Mouse (Mus musculus) hindbrain, postnatal 0 days (tissue): ENCODE measurements around the gene Mycl. TPM values are rescaled to one million over a fixed set of nuclear protein-coding genes. Genes with fewer than 3 reads are reported as not detected.
"Not testable (repeated sequence)": the region's sequence is repeated elsewhere in the genome, so short reads cannot be mapped to it uniquely, and the experiment has no call there.

Source experiments
- ATAC-seq: fragments of 200-750 bp; cut with Nextera tagmentation; 2 replicates; pipeline ENCODE4 v1.8.0; 2017; ENCODE audit warnings: mild to moderate bottlenecking, moderate TSS enrichment, moderate library complexity
- DNase-seq: peaks from one replicate; pipeline ENCODE4 v3.0.0-alpha.2; 2015; ENCODE audit warnings: low spot score
- H3K27ac ChIP-seq: fragments of 300-500 bp; sonication (generic); 2 replicates; pipeline ENCODE4 v1.5.1; 2014; ENCODE audit warnings: mild to moderate bottlenecking
- H3K27me3 ChIP-seq: fragments of 300-500 bp; sonication (generic); 2 replicates; pipeline ENCODE4 v1.6.1; 2014; ENCODE audit warnings: low read length, mixed read lengths; ENCODE audit not compliant: insufficient read depth
- H3K36me3 ChIP-seq: fragments of 300-500 bp; sonication (generic); 2 replicates; pipeline ENCODE4 v1.6.1; 2014; ENCODE audit warnings: low read length, mixed read lengths; ENCODE audit not compliant: insufficient read depth
- H3K4me1 ChIP-seq: fragments of 300-500 bp; sonication (generic); 2 replicates; pipeline ENCODE4 v1.6.1; 2014; ENCODE audit warnings: antibody characterized with exemption, low read length, mixed read lengths; ENCODE audit not compliant: insufficient read depth
- H3K4me2 ChIP-seq: fragments of 300-500 bp; sonication (generic); 2 replicates; pipeline ENCODE4 v1.6.1; 2014; ENCODE audit warnings: low read depth, mild to moderate bottlenecking, low read length, moderate library complexity, mixed read lengths
- H3K4me3 ChIP-seq: fragments of 300-500 bp; sonication (generic); 2 replicates; pipeline ENCODE4 v1.5.1; 2014; ENCODE audit warnings: low read length
- H3K9ac ChIP-seq: fragments of 300-500 bp; sonication (generic); replicated peaks from 2 replicates; pipeline ENCODE4 v1.6.1; 2014; ENCODE audit warnings: mild to moderate bottlenecking, low read length, moderate library complexity, mixed read lengths
- H3K9me3 ChIP-seq: fragments of 300-500 bp; sonication (generic); 2 replicates; pipeline ENCODE4 v1.6.1; 2016; ENCODE audit warnings: low read length, mixed read lengths
- CTCF ChIP-seq: IDR thresholded peaks from 2 replicates; pipeline ENCODE4 v1.5.1; 2016; ENCODE audit warnings: antibody characterized with exemption, control low read depth, low read depth
- WGBS: fragments of 180-500 bp; shearing (Covaris S2); extraction: QIAGEN DNeasy Blood & Tissue Kit; methylation state at CpG from one replicate; pipeline ENCODE4 v1.1.7; 2014; 5-methylcytosine and 5-hydroxymethylcytosine counted together
- polyA plus RNA-seq: library from polyadenylated mRNA; unstranded; fragments of >200 nt; fragmentation: Nextera tagmentation; extraction: Ambion mirVana; gene quantifications from 2 replicates; pipeline ENCODE4 v1.2.1, GENCODE M21; 2015
- total RNA-seq: library from RNA; depleted of rRNA; stranded (reverse); fragments of >200 nt; gene quantifications from 2 replicates; pipeline ENCODE4 v1.2.3, GENCODE M21; 2014

Gene Mycl
- total and polyA plus RNA-seq, 2 experiments from 2014 or later = 34.3 to 67.5 TPM

DNA sequence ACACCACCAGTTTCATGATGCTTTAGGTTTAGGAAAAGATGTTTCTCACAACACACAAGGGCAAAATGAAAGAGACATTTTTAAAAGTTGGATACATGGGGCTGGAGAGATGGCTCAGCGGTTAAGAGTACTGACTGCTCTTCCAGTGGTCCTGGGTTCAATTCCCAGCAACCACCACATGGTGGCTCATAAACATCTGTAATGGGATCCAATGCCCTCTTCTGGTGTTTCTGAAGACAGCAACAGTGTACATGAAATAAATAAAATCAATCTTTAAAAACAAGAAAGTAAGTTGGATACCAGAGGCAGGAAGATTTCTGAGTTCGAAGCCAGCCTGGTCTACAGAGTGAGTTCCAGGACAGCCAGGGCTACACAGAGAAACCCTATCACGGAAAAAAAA is 7.4 kb upstream of the Mycl start:
- H3K27me3 ChIP-seq, H3K4me1 ChIP-seq, H3K36me3 ChIP-seq, H3K27ac ChIP-seq, H3K4me3 ChIP-seq, H3K9me3 ChIP-seq, H3K9ac ChIP-seq, H3K4me2 ChIP-seq, ATAC-seq: not testable (repeated sequence)
- 56% methylated on average over 3 of the region's 3 CpGs for WGBS
- DNase-seq = peak; percentile 42
- peak; percentile 65 for TF ChIP-seq CTCF

DNA sequence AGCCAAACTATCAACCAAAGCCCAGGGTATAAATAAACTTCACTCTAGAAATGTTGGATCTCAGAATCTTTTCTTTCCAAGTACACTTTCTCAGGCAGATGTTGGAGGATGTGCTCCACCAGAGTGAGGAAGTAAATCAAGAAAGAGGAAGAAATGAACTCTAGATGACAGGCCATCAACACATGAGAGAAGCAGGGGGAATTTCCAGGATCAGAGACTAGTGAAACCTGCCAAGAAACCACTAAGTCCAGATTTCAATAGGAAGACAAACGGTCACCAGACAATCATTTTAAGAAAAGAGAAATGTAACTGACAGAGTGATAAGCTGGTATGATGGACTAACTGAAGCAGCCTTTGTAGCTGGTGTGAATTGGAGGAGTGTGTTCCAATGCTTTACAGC is 4.3 kb upstream of the Mycl start:
- Histone ChIP-seq H3K9ac (no peak overlapping the region), H3K4me2 (no peak overlapping the region), H3K9me3 (no peaks in the 10 kb centered on the region), H3K27me3 (no peaks in the 10 kb centered on the region), H3K36me3 (no peaks in the 10 kb centered on the region), H3K4me1 (no peaks in the 10 kb centered on the region), H3K4me3 (no peak overlapping the region), H3K27ac (no peak overlapping the region)
- TF ChIP-seq CTCF = no peak
- no peak for DNase-seq
- no peak for ATAC-seq
- WGBS = 84% methylated on average over 1 of the region's 1 CpGs

DNA sequence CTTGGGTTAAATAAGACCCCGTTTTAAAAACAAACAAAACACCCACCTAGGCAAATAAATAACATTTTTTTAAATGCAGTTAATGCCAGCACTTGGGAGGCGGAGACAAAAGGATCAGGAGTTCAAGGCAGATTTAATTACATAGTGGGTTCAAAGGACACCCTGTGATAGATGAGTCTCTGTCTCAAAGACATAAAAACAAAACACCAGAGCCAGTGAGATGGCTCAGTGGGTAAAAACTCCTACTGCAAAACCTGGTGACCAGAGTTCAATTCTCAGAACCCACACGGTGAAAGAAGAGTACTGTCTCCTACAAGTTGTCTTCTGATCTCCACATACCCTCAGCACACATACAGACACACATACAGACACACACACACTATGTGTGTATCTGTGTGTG is 3.2 kb upstream of the Mycl start:
- TF ChIP-seq CTCF = no peak
- ATAC-seq = no peak
- 71% methylated on average over 3 of the region's 3 CpGs for WGBS
- Histone ChIP-seq H3K36me3 (no peaks in the 10 kb centered on the region), H3K4me2 (no peak overlapping the region), H3K9ac (no peak overlapping the region), H3K9me3 (no peaks in the 10 kb centered on the region), H3K27me3 (no peaks in the 10 kb centered on the region), H3K27ac (no peak overlapping the region), H3K4me1 (no peaks in the 10 kb centered on the region; the same call in 1 of the 2 replicates), H3K4me3 (no peak overlapping the region)
- DNase-seq = no peak

DNA sequence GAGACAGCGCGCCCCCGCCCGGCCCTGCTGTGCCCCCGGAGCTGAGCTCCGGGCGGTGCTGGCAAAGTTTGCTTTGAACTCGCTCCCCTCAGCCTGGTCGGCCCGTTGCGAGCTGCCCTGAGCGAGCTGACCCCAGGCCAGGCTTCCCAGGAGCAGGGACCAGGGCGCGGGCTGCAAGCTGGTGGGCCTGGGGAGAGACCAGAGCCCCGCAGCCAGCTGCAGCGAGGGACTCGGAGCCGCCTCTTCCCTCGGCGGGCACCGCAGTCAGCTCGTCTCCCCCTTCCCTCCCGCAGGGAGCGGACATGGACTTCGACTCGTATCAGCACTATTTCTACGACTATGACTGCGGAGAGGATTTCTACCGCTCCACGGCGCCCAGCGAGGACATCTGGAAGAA is 767 bp downstream of the Mycl start:
- Histone ChIP-seq H3K36me3 (no peaks in the 10 kb centered on the region; the same call in 1 of the 2 replicates), H3K27me3 (no peaks in the 10 kb centered on the region), H3K4me3 (peak overlapping the region; percentile 91), H3K4me2 (peak overlapping the region; percentile 90), H3K9ac (peak overlapping the region; percentile 89), H3K9me3 (no peaks in the 10 kb centered on the region), H3K27ac (peak overlapping the region; percentile 85), H3K4me1 (peaks cover 19% of the 10 kb centered on the region)
- TF ChIP-seq CTCF = no peak
- ATAC-seq = peak; percentile 24
- DNase-seq = peak; percentile 62
- under 1% methylated on average over 29 of the region's 32 CpGs for WGBS

DNA sequence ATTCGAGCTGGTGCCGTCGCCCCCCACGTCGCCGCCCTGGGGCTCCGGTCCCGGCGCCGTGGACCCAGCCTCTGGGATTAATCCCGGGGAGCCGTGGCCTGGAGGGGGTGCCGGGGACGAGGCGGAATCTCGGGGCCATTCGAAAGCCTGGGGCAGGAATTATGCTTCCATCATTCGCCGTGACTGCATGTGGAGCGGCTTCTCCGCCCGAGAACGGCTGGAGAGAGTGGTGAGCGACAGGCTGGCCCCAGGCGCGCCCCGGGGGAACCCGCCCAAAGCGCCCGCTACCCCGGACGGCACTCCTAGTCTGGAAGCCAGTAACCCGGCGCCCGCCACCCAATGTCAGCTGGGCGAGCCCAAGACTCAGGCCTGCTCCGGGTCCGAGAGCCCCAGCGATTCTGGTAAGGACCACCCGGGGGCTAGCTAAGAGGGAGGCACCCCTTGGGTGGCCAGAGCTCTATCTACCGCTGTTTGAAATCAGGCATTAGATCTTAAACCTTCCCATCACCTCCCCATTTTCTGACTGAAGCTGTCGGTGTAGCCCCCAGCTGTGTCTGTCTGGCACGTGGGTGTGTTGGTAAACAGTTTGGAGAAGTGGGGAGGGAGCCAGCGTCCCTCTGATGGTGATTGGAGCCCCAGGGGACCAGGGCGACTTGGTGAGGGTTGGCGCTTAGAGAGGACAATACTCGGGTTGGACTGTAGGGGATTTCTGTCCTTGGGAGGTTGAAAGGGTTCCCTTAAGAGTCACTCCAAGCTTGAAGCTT is 1.3 kb downstream of the Mycl start:
- H3K36me3 ChIP-seq = peaks cover 4% of the 10 kb centered on the region; the same call in 1 of the 2 replicates
- no peaks in the 10 kb centered on the region for H3K9me3 ChIP-seq
- H3K9ac ChIP-seq = peak overlapping the region; percentile 89
- no peaks in the 10 kb centered on the region for H3K27me3 ChIP-seq
- H3K4me2 ChIP-seq = peak overlapping the region; percentile 90
- peak overlapping the region; percentile 91 for H3K4me3 ChIP-seq
- peak; percentile 13; the same call in 1 of the 2 replicates for ATAC-seq
- DNase-seq = peak; percentile 81
- under 1% methylated on average over 47 of the region's 47 CpGs for WGBS
- H3K27ac ChIP-seq = peak overlapping the region; percentile 85
- H3K4me1 ChIP-seq = peaks cover 19% of the 10 kb centered on the region
- TF ChIP-seq CTCF = peak; percentile 53

DNA sequence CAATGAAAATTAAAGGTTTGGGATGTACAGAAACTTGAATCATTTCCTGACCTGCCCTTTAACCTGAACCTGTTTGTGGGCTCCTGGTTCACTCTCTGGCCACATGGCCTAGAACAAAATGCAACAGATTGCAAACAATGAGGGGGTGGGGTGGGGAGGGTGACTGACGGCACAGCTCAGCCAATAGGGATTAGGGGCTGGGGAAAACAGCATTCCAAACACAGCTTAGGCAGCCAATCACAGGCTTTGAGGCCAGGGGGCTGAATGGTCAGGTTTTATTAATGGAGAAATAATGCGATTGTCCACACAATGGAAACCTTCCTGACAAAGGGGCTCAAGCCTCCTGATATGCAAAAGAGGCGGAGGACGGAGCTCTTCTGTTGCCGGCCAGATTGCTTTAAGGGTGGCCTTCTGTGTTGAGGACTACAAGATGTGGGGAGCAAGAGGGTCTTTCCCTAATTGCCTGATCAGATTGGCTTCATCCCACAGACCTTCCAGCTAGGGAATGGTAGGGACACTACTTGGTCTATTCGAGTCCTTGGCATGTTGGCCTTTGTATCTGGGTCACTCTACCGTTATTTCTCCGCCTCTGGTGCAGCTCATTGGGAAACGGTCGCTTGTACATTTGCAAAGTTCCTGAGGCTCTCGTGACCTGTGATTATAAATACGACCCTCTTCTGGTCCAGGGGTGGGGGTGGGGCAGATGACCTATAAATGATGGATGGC is 3.2 kb downstream of the Mycl start:
- peak; percentile 66 for ATAC-seq
- H3K36me3 ChIP-seq = peaks cover 10% of the 10 kb centered on the region; the same call in 1 of the 2 replicates
- H3K4me2 ChIP-seq = peak overlapping the region; percentile 90
- H3K4me3 ChIP-seq = peak overlapping the region; percentile 91
- H3K4me1 ChIP-seq = peaks cover 19% of the 10 kb centered on the region
- peak overlapping the region; percentile 75 for H3K27ac ChIP-seq
- H3K9me3 ChIP-seq = no peaks in the 10 kb centered on the region
- no peaks in the 10 kb centered on the region for H3K27me3 ChIP-seq
- TF ChIP-seq CTCF = no peak
- 5% methylated on average over 12 of the region's 12 CpGs for WGBS
- H3K9ac ChIP-seq = peak overlapping the region; percentile 29
- peak; percentile 89 for DNase-seq
